Mouse (Mus musculus) bone marrow, adult 2 months (tissue): ENCODE data around the gene Mdfi.

ENCODE experiments used
- CTCF ChIP-seq: fragments of 200-500 bp; IDR thresholded peaks from 2 replicates; pipeline ENCODE4 v1.5.1; 2011; ENCODE audit warnings: low read length, control low read depth; ENCODE audit not compliant: control insufficient read depth, insufficient read depth
- POLR2A ChIP-seq: fragments of 200-500 bp; IDR thresholded peaks from 2 replicates; pipeline ENCODE4 v1.6.1; 2011; ENCODE audit warnings: low read depth, mild to moderate bottlenecking, control low read depth, low read length, borderline replicate concordance; ENCODE audit not compliant: control insufficient read depth

DNA sequence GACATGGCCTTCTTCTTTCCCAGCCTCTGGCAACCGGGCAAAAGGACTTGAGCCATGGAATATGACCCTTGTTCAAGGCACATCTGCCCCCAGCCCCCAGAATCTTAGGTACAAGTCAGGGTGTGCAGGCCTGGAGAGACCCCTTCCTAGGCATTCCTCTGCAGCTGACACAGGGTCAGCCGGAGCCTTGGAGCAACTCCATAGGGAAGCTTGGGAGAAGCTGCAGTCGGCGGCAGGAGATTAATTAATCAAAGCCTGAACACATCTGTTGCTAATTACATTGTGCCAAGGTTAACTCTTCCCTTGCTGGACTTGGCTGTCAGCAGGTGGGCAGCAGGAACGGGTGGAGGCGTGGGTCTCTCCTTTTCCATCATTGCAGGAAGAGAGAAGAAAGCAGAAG lies 20.0 kb downstream of the Mdfi start:
- TF ChIP-seq POLR2A (no peak), CTCF (no peak)
